Mouse (Mus musculus) intestine, embryonic 14.5 days (tissue): ENCODE measurements around the gene Kirrel3. TPM values are rescaled to one million over a fixed set of nuclear protein-coding genes. Genes with fewer than 3 reads are reported as not detected.

ENCODE experiments used
- ATAC-seq: fragments of 200-750 bp; cut with Nextera tagmentation; replicated peaks from 2 replicates; pipeline ENCODE4 v1.8.0; 2017; ENCODE audit warnings: low read depth, moderate number of reproducible peaks, moderate TSS enrichment, moderate library complexity; ENCODE audit not compliant: low FRiP score, low TSS enrichment
- DNase-seq: peaks from one replicate; pipeline ENCODE4 v3.0.0-alpha.2; 2018; ENCODE audit warnings: low spot score
- H3K27ac ChIP-seq: fragments of 300-500 bp; sonication (generic); 2 replicates; pipeline ENCODE4 v1.5.1; 2014; ENCODE audit warnings: low read depth, mild to moderate bottlenecking, control low read depth
- H3K27me3 ChIP-seq: fragments of 300-500 bp; sonication (generic); replicated peaks from 2 replicates; pipeline ENCODE4 v1.6.1; 2014; ENCODE audit warnings: low read length, control low read depth; ENCODE audit not compliant: control insufficient read depth, insufficient read depth
- H3K36me3 ChIP-seq: fragments of 300-500 bp; sonication (generic); 2 replicates; pipeline ENCODE4 v1.6.1; 2014; ENCODE audit warnings: low read length, control low read depth; ENCODE audit not compliant: control insufficient read depth, insufficient read depth
- H3K4me1 ChIP-seq: fragments of 300-500 bp; sonication (generic); replicated peaks from 2 replicates; pipeline ENCODE4 v1.6.1; 2014; ENCODE audit warnings: low read length, control low read depth, mixed read lengths; ENCODE audit not compliant: control insufficient read depth, insufficient read depth
- H3K4me2 ChIP-seq: fragments of 300-500 bp; sonication (generic); 2 replicates; pipeline ENCODE4 v1.6.1; 2014; ENCODE audit warnings: low read length
- H3K4me3 ChIP-seq: fragments of 300-500 bp; sonication (generic); 2 replicates; pipeline ENCODE4 v1.5.1; 2014; ENCODE audit warnings: low read depth, low read length, control low read depth, mixed read lengths
- H3K9ac ChIP-seq: fragments of 300-500 bp; sonication (generic); 2 replicates; pipeline ENCODE4 v1.6.1; 2014; ENCODE audit warnings: mild to moderate bottlenecking, low read length
- H3K9me3 ChIP-seq: fragments of 300-500 bp; sonication (generic); 2 replicates; pipeline ENCODE4 v1.6.1; 2016; ENCODE audit warnings: low read length, control low read depth; ENCODE audit not compliant: control insufficient read depth
- WGBS: fragments of 180-500 bp; shearing (Covaris S2); extraction: QIAGEN DNeasy Blood & Tissue Kit; methylation state at CpG from one replicate; pipeline ENCODE4 v1.1.7; 2014; 5-methylcytosine and 5-hydroxymethylcytosine counted together
- polyA plus RNA-seq: library from polyadenylated mRNA; unstranded; fragments of >200 nt; fragmentation: Nextera tagmentation; extraction: Ambion mirVana; gene quantifications from 2 replicates; pipeline ENCODE4 v1.2.1, GENCODE M21; 2014

The Kirrel3 gene
- polyA plus RNA-seq, 1 experiment from 2014 or later = 3.2 TPM

DNA sequence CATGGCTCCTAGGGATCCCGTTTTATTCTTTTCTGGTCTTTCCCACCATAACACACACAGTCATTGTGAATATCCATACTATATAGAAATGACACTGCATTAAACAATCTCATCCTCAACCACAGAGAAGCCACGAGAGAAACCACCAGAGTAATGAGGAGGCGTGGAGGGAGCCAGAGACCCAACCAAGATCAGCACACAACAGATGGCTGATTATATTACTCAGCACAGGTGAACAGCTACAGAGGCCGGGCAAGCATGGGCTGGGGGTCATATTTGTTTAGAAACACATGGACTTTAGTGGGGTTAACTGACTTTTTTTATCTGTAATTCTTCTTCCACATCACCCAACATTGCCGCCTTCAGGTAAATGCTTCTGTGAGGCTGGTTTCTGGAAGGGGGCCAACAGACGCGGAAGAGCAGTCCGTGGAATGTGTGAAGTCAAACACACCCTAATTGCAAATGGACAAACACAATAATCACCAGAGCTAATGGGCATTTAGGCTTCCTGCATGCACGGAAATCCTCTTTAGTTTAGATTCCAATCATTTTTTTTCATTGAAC lies 76.8 kb downstream of the Kirrel3 start:
- H3K36me3 ChIP-seq = no peaks in the 10 kb centered on the region
- no peak overlapping the region for H3K27ac ChIP-seq
- no peak overlapping the region for H3K4me2 ChIP-seq
- no peaks in the 10 kb centered on the region for H3K9me3 ChIP-seq
- H3K4me1 ChIP-seq = no peaks in the 10 kb centered on the region
- no peak for DNase-seq
- ATAC-seq = no peak
- no peaks in the 10 kb centered on the region for H3K27me3 ChIP-seq
- no peak overlapping the region for H3K4me3 ChIP-seq
- no peak overlapping the region for H3K9ac ChIP-seq
- WGBS = 71% methylated on average over 9 of the region's 9 CpGs

GRCm38 (mm10) chr9:34573906-34574305 lies 88.2 kb downstream of the Kirrel3 start:
- no peak for DNase-seq
- WGBS = 82% methylated on average over 4 of the region's 4 CpGs
- ATAC-seq = no peak
- no peaks in the 10 kb centered on the region for H3K9me3 ChIP-seq
- H3K9ac ChIP-seq = no peak overlapping the region
- H3K4me1 ChIP-seq = no peaks in the 10 kb centered on the region
- no peak overlapping the region for H3K4me3 ChIP-seq
- no peak overlapping the region for H3K27ac ChIP-seq
- H3K4me2 ChIP-seq = no peak overlapping the region
- no peaks in the 10 kb centered on the region for H3K27me3 ChIP-seq
- H3K36me3 ChIP-seq = no peaks in the 10 kb centered on the region

GRCm38 (mm10) chr9:34574611-34575010 lies 88.9 kb downstream of the Kirrel3 start:
- DNase-seq (no peak), ATAC-seq (no peak)
- Histone ChIP-seq H3K9me3 (no peaks in the 10 kb centered on the region), H3K27me3 (no peaks in the 10 kb centered on the region), H3K27ac (no peak overlapping the region), H3K4me2 (no peak overlapping the region), H3K9ac (no peak overlapping the region), H3K36me3 (no peaks in the 10 kb centered on the region), H3K4me1 (no peaks in the 10 kb centered on the region), H3K4me3 (no peak overlapping the region)
- 83% methylated on average over 6 of the region's 6 CpGs for WGBS

DNA sequence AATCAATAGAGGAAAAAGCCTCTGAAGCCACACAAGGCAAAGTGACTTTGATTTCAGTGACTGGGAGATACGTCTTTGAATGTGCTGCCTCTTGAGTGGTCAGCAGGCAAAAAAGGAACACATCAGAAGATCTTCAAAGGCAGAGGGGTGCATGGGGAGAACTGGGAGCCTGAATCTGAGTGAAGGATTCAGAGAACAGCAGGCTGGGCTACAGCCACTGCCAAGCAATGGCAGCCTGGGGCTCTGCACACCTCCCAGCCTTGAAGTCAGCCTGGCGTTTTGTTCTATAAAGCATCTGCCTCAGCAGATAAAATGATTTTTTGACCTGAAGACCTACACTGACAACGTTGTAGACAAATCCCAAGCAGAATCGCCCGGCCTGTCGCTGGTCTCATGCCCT lies 93.5 kb downstream of the Kirrel3 start:
- no peak for DNase-seq
- 85% methylated on average over 6 of the region's 6 CpGs for WGBS
- H3K27me3 ChIP-seq = no peaks in the 10 kb centered on the region

DNA sequence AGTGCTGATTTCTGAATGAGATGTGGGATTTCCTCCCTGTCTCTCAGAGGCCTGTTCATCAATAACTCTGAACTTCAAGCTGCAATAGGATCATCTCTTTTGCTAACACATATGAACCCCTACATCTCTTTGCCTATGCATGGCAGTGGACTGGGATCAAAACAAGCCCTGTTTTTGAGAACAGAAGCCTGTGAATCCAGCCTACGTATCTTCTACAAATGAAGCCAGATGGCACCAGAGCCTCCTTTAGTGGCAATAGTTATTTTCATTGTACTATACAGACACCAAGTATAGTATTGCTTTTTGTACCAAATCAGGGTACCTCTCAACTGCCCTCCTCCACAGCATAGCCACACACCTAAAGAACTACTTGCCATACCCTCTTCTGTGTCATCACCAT lies 94.4 kb downstream of the Kirrel3 start:
- Histone ChIP-seq H3K4me3 (no peak overlapping the region), H3K27ac (no peak overlapping the region), H3K36me3 (no peaks in the 10 kb centered on the region), H3K9ac (no peak overlapping the region), H3K4me1 (no peaks in the 10 kb centered on the region), H3K27me3 (no peaks in the 10 kb centered on the region), H3K4me2 (no peak overlapping the region), H3K9me3 (no peaks in the 10 kb centered on the region)
- WGBS = 97% methylated on average over 1 of the region's 1 CpGs
- no peak for ATAC-seq
- DNase-seq = no peak

More for the DNA sequence above, 93.5 kb downstream of the Kirrel3 start:
- H3K9me3 ChIP-seq = no peaks in the 10 kb centered on the region
- H3K4me3 ChIP-seq = no peak overlapping the region
- no peak overlapping the region for H3K27ac ChIP-seq
- no peaks in the 10 kb centered on the region for H3K36me3 ChIP-seq
- no peaks in the 10 kb centered on the region for H3K4me1 ChIP-seq
- H3K4me2 ChIP-seq = no peak overlapping the region
- H3K9ac ChIP-seq = no peak overlapping the region
- no peak for ATAC-seq

DNA sequence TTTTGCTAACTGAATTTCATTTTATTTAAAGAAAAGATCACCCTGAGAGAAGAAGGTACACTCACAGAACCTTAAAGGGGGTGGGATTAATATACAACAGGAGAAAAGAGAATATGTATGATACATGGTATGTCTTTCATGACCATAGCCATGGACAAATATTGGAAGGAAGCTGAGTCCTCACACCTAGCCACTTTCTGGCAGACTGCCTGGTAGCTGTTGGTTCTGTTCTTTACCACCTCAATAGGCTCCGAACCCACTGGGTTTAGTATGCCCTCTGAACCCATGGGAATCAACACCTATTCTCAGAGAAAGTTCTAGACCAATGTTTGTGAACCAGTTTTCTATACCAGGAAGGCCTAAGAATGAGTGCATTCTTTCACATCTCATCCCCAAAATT lies 96.8 kb downstream of the Kirrel3 start:
- H3K4me1 ChIP-seq = no peaks in the 10 kb centered on the region; the same call in 1 of the 2 replicates
- WGBS = 89% methylated on average over 1 of the region's 1 CpGs

GRCm38 (mm10) chr9:34585487-34585886 lies 99.8 kb downstream of the Kirrel3 start:
- DNase-seq (no peak), ATAC-seq (no peak)
- Histone ChIP-seq H3K27me3 (no peaks in the 10 kb centered on the region), H3K36me3 (no peaks in the 10 kb centered on the region), H3K4me1 (no peaks in the 10 kb centered on the region; the same call in 1 of the 2 replicates), H3K9ac (no peak overlapping the region), H3K27ac (no peak overlapping the region), H3K4me3 (no peak overlapping the region), H3K9me3 (no peaks in the 10 kb centered on the region), H3K4me2 (no peak overlapping the region)
- WGBS = 14% methylated on average over 2 of the region's 2 CpGs

More for the DNA sequence above, 96.8 kb downstream of the Kirrel3 start:
- H3K4me2 ChIP-seq = no peak overlapping the region
- ATAC-seq = no peak
- no peaks in the 10 kb centered on the region for H3K36me3 ChIP-seq
- no peak overlapping the region for H3K9ac ChIP-seq
- H3K4me3 ChIP-seq = no peak overlapping the region
- H3K9me3 ChIP-seq = no peaks in the 10 kb centered on the region
- no peak for DNase-seq
- no peaks in the 10 kb centered on the region for H3K27me3 ChIP-seq
- no peak overlapping the region for H3K27ac ChIP-seq

DNA sequence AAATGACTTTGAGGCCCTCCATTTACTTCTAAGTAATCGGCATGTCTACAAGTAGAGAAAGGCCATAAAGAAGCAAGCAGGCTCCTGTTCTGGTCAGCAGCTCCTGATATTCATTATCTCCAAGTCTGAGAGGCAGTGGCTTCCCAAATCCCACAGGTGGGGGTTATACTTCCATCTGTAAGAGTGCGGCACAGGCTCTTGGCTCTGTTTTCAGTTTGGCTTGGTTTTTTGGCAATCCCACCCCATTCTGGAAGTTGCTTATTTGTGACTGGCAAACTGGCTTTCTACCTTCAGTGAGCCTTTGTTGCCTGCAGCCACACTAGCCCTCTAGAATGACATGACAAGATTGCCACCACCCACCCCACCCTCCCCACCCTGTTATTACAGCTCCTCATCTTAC lies 100.4 kb downstream of the Kirrel3 start:
- H3K4me1 ChIP-seq = no peaks in the 10 kb centered on the region; the same call in 1 of the 2 replicates
- WGBS = 31% methylated on average over 2 of the region's 2 CpGs
- no peak overlapping the region for H3K27ac ChIP-seq
- no peaks in the 10 kb centered on the region for H3K27me3 ChIP-seq
- no peak for DNase-seq
- no peak overlapping the region for H3K9ac ChIP-seq
- no peak overlapping the region for H3K4me2 ChIP-seq
- no peaks in the 10 kb centered on the region for H3K9me3 ChIP-seq
- no peak for ATAC-seq
- no peaks in the 10 kb centered on the region for H3K36me3 ChIP-seq
- no peak overlapping the region for H3K4me3 ChIP-seq

- Histone ChIP-seq H3K27me3 (no peaks in the 10 kb centered on the region), H3K36me3 (no peaks in the 10 kb centered on the region), H3K9ac (no peak overlapping the region), H3K27ac (no peak overlapping the region), H3K9me3 (no peaks in the 10 kb centered on the region), H3K4me3 (no peak overlapping the region), H3K4me2 (no peak overlapping the region), H3K4me1 (no peaks in the 10 kb centered on the region; the same call in 1 of the 2 replicates)
- WGBS = 62% methylated on average over 1 of the region's 1 CpGs
- no peak for ATAC-seq
- no peak for DNase-seq
Measured at GRCm38 (mm10) chr9:34589799-34590198, 104.1 kb downstream of the Kirrel3 start.
